ENCODE assay signal across 11 mouse cellular contexts in the genomic region with DNA sequence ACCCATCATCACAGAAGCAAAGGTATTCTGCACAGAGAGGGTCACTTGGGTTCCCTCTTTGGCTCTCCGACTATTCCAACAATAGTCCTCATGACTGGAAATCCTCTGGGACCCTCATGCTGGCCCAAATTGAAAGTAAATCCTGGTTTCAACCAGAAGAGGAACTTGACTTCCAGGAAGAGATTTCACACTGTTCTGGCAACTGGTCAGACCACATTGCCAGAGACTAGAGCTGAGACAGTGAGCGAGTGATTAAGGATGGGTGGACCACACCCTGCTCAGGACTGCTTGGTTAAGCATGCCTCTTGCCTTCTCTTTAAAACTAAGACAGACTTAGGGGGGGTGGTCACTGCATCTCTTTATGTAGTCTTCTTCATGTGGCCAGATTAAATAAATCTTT.
DNase-seq lines count a peak whose midpoint lies in the region; ATAC-seq lines count a peak whose summit lies in the region.
"Had no signal": no experiment of that assay in that cellular context is flagged by ENCODE, and none has a peak within 500 bp of the region (broad histone marks: within the 10 kb centered on the region; RNA-seq: fewer than 3 reads in every experiment).

No protein-coding gene starts in this region.

- no peaks in the 10 kb centered on the region for H3K9me3 ChIP-seq in kidney, embryonic 16.5 days (ENCODE audit: low read length)
- H3K9me3 ChIP-seq in hindbrain, embryonic 13.5 days, result no peaks in the 10 kb centered on the region
- H3K9me3 ChIP-seq in midbrain, embryonic 14.5 days (ENCODE audit: control insufficient read depth, low read length), result no peaks in the 10 kb centered on the region
- H3K9me3 ChIP-seq: midbrain, embryonic 15.5 days had no signal

- H3K9ac ChIP-seq in kidney, embryonic 16.5 days (replicated peaks; ENCODE audit: low read length), result no peak overlapping the region
- no peak overlapping the region for H3K9ac ChIP-seq in hindbrain, embryonic 13.5 days
- H3K9ac ChIP-seq in midbrain, embryonic 14.5 days (replicated peaks; ENCODE audit: low read length), result no peak overlapping the region
- H3K9ac ChIP-seq: midbrain, embryonic 15.5 days had no signal

- WGBS in kidney, embryonic 16.5 days, result 79% methylated on average over 2 of the region's 2 CpGs
- WGBS in hindbrain, embryonic 13.5 days, result 92% methylated on average over 2 of the region's 2 CpGs
- WGBS in midbrain, embryonic 14.5 days, result 86% methylated on average over 2 of the region's 2 CpGs

- H3K27ac ChIP-seq in kidney, embryonic 16.5 days (ENCODE audit: low read length), result no peak overlapping the region
- H3K27ac ChIP-seq in hindbrain, embryonic 13.5 days, result no peak overlapping the region
- no peak overlapping the region for H3K27ac ChIP-seq in midbrain, embryonic 14.5 days (replicated peaks; ENCODE audit: low read depth, low read length)
- H3K27ac ChIP-seq: midbrain, embryonic 15.5 days had no signal

- no peaks in the 10 kb centered on the region for H3K36me3 ChIP-seq in kidney, embryonic 16.5 days (ENCODE audit: insufficient read depth, low read length)
- no peaks in the 10 kb centered on the region for H3K36me3 ChIP-seq in hindbrain, embryonic 13.5 days
- H3K36me3 ChIP-seq in midbrain, embryonic 14.5 days (ENCODE audit: control insufficient read depth, insufficient read depth, low read length), result no peaks in the 10 kb centered on the region
- H3K36me3 ChIP-seq: midbrain, embryonic 15.5 days had no signal

- peak; percentile 7 for DNase-seq in kidney, adult 18-20 months
- DNase-seq in adrenal gland, postnatal 10 days, result peak; percentile 31
- peak; percentile 31 to 33 for DNase-seq in heart, postnatal 36 days
- no peak for DNase-seq in midbrain, embryonic 14.5 days
- DNase-seq in right cerebral cortex, postnatal 4 days, result no peak
- DNase-seq: retina, postnatal 1 day; thymus, postnatal 4 days had no signal

- no peak overlapping the region for H3K4me2 ChIP-seq in kidney, embryonic 16.5 days (replicated peaks; ENCODE audit: low read depth, low read length)
- no peak overlapping the region for H3K4me2 ChIP-seq in hindbrain, embryonic 13.5 days
- no peak overlapping the region for H3K4me2 ChIP-seq in midbrain, embryonic 14.5 days (ENCODE audit: low read length)
- H3K4me2 ChIP-seq: midbrain, embryonic 15.5 days had no signal

- H3K4me3 ChIP-seq in kidney, embryonic 16.5 days (ENCODE audit: low read length), result no peak overlapping the region
- H3K4me3 ChIP-seq in hindbrain, embryonic 13.5 days, result no peak overlapping the region
- no peak overlapping the region for H3K4me3 ChIP-seq in midbrain, embryonic 14.5 days (replicated peaks; ENCODE audit: low read depth, low read length)
- H3K4me3 ChIP-seq: midbrain, embryonic 15.5 days had no signal

- intact Hi-C loops in heart, postnatal 36 days (cut with DNase I), result no loop called here

- no peaks in the 10 kb centered on the region for H3K27me3 ChIP-seq in kidney, embryonic 16.5 days (ENCODE audit: insufficient read depth, low read length)
- no peaks in the 10 kb centered on the region for H3K27me3 ChIP-seq in hindbrain, embryonic 13.5 days
- H3K27me3 ChIP-seq in midbrain, embryonic 14.5 days (ENCODE audit: control insufficient read depth, insufficient read depth, low read length), result no peaks in the 10 kb centered on the region
- H3K27me3 ChIP-seq: midbrain, embryonic 15.5 days had no signal

- H3K4me1 ChIP-seq in kidney, embryonic 16.5 days (ENCODE audit: insufficient read depth, low read length), result 0 out of 2 replicates have a peak, but pooled peaks cover 3% of the 10 kb centered on the region
- H3K4me1 ChIP-seq in hindbrain, embryonic 13.5 days (replicated peaks), result no peaks in the 10 kb centered on the region; the same call in 1 of the 2 replicates
- H3K4me1 ChIP-seq in midbrain, embryonic 14.5 days (ENCODE audit: control insufficient read depth, insufficient read depth, low read length), result no peaks in the 10 kb centered on the region
- H3K4me1 ChIP-seq: midbrain, embryonic 15.5 days had no signal

- no peak for ATAC-seq in kidney, embryonic 16.5 days (ENCODE audit: low FRiP score, low TSS enrichment)
- ATAC-seq in megakaryocyte-erythroid progenitor cell, adult 5-6 weeks (replicated peaks; ENCODE audit: low FRiP score, low TSS enrichment, poor library complexity, severe bottlenecking), result 0 out of 2 replicates have a peak, but pooled peaks have one; percentile 47
- ATAC-seq in hindbrain, embryonic 13.5 days (ENCODE audit: low FRiP score), result no peak
- ATAC-seq in midbrain, embryonic 14.5 days (ENCODE audit: low FRiP score, low TSS enrichment), result no peak
- ATAC-seq: midbrain, embryonic 15.5 days had no signal

Comparison
In these comparisons a context has a peak if more than half of its experiments do, and no peak if none do; other contexts are left out.
1. DNase-seq: peak in kidney, adult 18-20 months (single experiment), adrenal gland, postnatal 10 days (single experiment) and heart, postnatal 36 days (2 of 2); none in midbrain, embryonic 14.5 days (single experiment) and right cerebral cortex, postnatal 4 days (single experiment).